Mouse (Mus musculus) ES-E14 (cell line): ENCODE data around the gene Ppp2r5c. TPM values are rescaled to one million over a fixed set of nuclear protein-coding genes. Genes with fewer than 3 reads are reported as not detected.

Experiments
- DNase-seq: peaks from one replicate; pipeline ENCODE4 v3.0.0-alpha.2; 2013; ENCODE audit warnings: low read depth, low spot score
- H3K27ac ChIP-seq: 2 replicates; pipeline ENCODE4 v1.5.1; 2012; ENCODE audit warnings: low read depth, mild to moderate bottlenecking, low read length, moderate library complexity, mixed read lengths; ENCODE audit not compliant: poor library complexity, insufficient read depth, severe bottlenecking
- H3K36me3 ChIP-seq: 2 replicates; pipeline ENCODE4 v1.6.1; 2012; ENCODE audit warnings: mild to moderate bottlenecking, low read length, moderate library complexity, mixed read lengths; ENCODE audit not compliant: control insufficient read depth, poor library complexity, insufficient read depth, severe bottlenecking
- H3K4me1 ChIP-seq, 2 experiments: fragments of 150-350 bp in 1 of 2; sonication (generic) in 1 of 2; 2 replicates each; pipeline ENCODE4 v1.6.1; 2012; ENCODE audit warnings: low read length in 2 of 2, mild to moderate bottlenecking in 1 of 2, mixed read lengths in 1 of 2; ENCODE audit not compliant: control insufficient read depth in 2 of 2, insufficient read depth in 2 of 2, poor library complexity in 1 of 2
- H3K4me3 ChIP-seq, 2 experiments: fragments of 150-350 bp in 1 of 2; sonication (generic) in 1 of 2; 2 replicates each; pipeline ENCODE4 v1.5.1; 2012; ENCODE audit warnings: low read length in 2 of 2, low read depth in 1 of 2, mild to moderate bottlenecking in 1 of 2, mixed read lengths in 1 of 2; ENCODE audit not compliant: insufficient read depth in 1 of 2, poor library complexity in 1 of 2, severe bottlenecking in 1 of 2
- H3K9ac ChIP-seq: 2 replicates; pipeline ENCODE4 v1.6.1; 2012; ENCODE audit warnings: low read depth, mild to moderate bottlenecking, low read length, mixed read lengths; ENCODE audit not compliant: poor library complexity, insufficient read depth, severe bottlenecking
- H3K9me3 ChIP-seq: fragments of 150-350 bp; sonication (generic); 2 replicates; pipeline ENCODE4 v1.6.1; 2012; ENCODE audit warnings: low read depth, mild to moderate bottlenecking, low read length; ENCODE audit not compliant: control insufficient read depth, insufficient read depth
- CHD2 ChIP-seq: IDR thresholded peaks from 2 replicates; pipeline ENCODE4 v1.6.1; 2014; ENCODE audit warnings: mild to moderate bottlenecking, low read depth, low read length, inconsistent platforms
- HCFC1 ChIP-seq: IDR thresholded peaks from 2 replicates; pipeline ENCODE4 v1.6.1; 2012; ENCODE audit warnings: low read length, inconsistent platforms, borderline replicate concordance; ENCODE audit not compliant: insufficient read depth
- MAFK ChIP-seq: IDR thresholded peaks from 2 replicates; pipeline ENCODE4 v1.6.1; 2014; ENCODE audit warnings: mild to moderate bottlenecking, low read depth, low read length, inconsistent platforms; ENCODE audit not compliant: insufficient read depth
- ZC3H11A ChIP-seq: IDR thresholded peaks from 2 replicates; pipeline ENCODE4 v1.6.1; 2012; ENCODE audit warnings: low read depth, mild to moderate bottlenecking, inconsistent platforms, low read length, borderline replicate concordance
- ZNF384 ChIP-seq: IDR thresholded peaks from 2 replicates; pipeline ENCODE4 v1.6.1; 2012; ENCODE audit warnings: low read depth, low read length, inconsistent platforms
- in situ Hi-C, 2 experiments: fragments of 600-800 bp; cut with MboI; formaldehyde crosslinking; loops; one replicate each; pipeline ENCODE4 v1.15.1; 2025; ENCODE audit warnings: low sequenced_read_pairs in 2 of 2, inconsistent platforms in 1 of 2; ENCODE audit not compliant: unreplicated experiment in 2 of 2
- total RNA-seq: library from RNA; depleted of rRNA; stranded (reverse); fragments of 300-350 nt; gene quantifications from 2 replicates; pipeline ENCODE4 v1.2.3, GENCODE M21; 2012

The Ppp2r5c gene
- total RNA-seq, 1 experiment = 62.1 TPM

GRCm38 (mm10) chr12:110510171-110510871 lies 63.4 kb downstream of the Ppp2r5c start:
- DNase-seq = no peak

GRCm38 (mm10) chr12:110511201-110511600 lies 64.3 kb downstream of the Ppp2r5c start:
- H3K4me3 ChIP-seq = no peak overlapping the region
- in situ Hi-C loops = no loop called here
- no peak overlapping the region for H3K27ac ChIP-seq
- H3K9me3 ChIP-seq = no peaks in the 10 kb centered on the region
- H3K9ac ChIP-seq = no peak overlapping the region
- H3K36me3 ChIP-seq = peaks cover 9% of the 10 kb centered on the region; the same call in 1 of the 2 replicates
- peaks cover 11 to 23% of the 10 kb centered on the region in 2 experiments for H3K4me1 ChIP-seq
- TF ChIP-seq CHD2 = no peak
- no peak for TF ChIP-seq HCFC1
- DNase-seq = no peak

More at GRCm38 (mm10) chr12:110510171-110510871, 63.4 kb downstream of the Ppp2r5c start:
- H3K27ac ChIP-seq = no peak overlapping the region
- H3K9ac ChIP-seq = no peak overlapping the region
- in situ Hi-C loops = no loop called here
- peaks cover 9% of the 10 kb centered on the region; the same call in 1 of the 2 replicates for H3K36me3 ChIP-seq
- TF ChIP-seq ZNF384 (no peak), ZC3H11A (no peak), MAFK (no peak), CHD2 (no peak), HCFC1 (no peak)
- no peaks in the 10 kb centered on the region for H3K9me3 ChIP-seq
- peaks cover 14 to 30% of the 10 kb centered on the region in 2 experiments for H3K4me1 ChIP-seq
- no peak overlapping the region for H3K4me3 ChIP-seq

GRCm38 (mm10) chr12:110511856-110512433 lies 65.0 kb downstream of the Ppp2r5c start:
- no peak overlapping the region for H3K4me3 ChIP-seq
- DNase-seq = no peak
- peaks cover 10 to 19% of the 10 kb centered on the region in 2 experiments for H3K4me1 ChIP-seq
- no peak overlapping the region for H3K27ac ChIP-seq
- TF ChIP-seq ZNF384 = no peak
- TF ChIP-seq ZC3H11A = no peak
- no peak for TF ChIP-seq HCFC1
- no peak for TF ChIP-seq CHD2
- no peak for TF ChIP-seq MAFK
- H3K9ac ChIP-seq = no peak overlapping the region
- no peaks in the 10 kb centered on the region for H3K9me3 ChIP-seq
- in situ Hi-C loops = no loop called here
- peaks cover 9% of the 10 kb centered on the region; the same call in 1 of the 2 replicates for H3K36me3 ChIP-seq

- Histone ChIP-seq H3K4me1 (peaks cover 8 to 19% of the 10 kb centered on the region in 2 experiments), H3K9me3 (no peaks in the 10 kb centered on the region), H3K36me3 (peaks cover 12% of the 10 kb centered on the region; the same call in 1 of the 2 replicates), H3K9ac (no peak overlapping the region), H3K4me3 (no peak overlapping the region), H3K27ac (no peak overlapping the region)
- in situ Hi-C loops = no loop called here
- TF ChIP-seq HCFC1 (no peak), MAFK (no peak), CHD2 (no peak), ZNF384 (no peak), ZC3H11A (no peak)
- no peak for DNase-seq
These were observed 66.0 kb downstream of the Ppp2r5c start for GRCm38 (mm10) chr12:110512884-110513283.
